Mouse (Mus musculus) spleen, adult 2 months (tissue): Measurements from ENCODE around the gene Cd3d. TPM values are rescaled to one million over a fixed set of nuclear protein-coding genes. Genes with fewer than 3 reads are reported as not detected.

Source experiments
- DNase-seq, 2 experiments: peaks; one replicate each; pipeline versions ENCODE4 v3.0.0 to v3.0.0-alpha.2; 2012 to 2021; ENCODE audit warnings: low spot score in 2 of 2, low read depth in 1 of 2
- H3K27ac ChIP-seq: fragments of 200-500 bp; 2 replicates; pipeline ENCODE4 v1.5.1; 2012; ENCODE audit warnings: low read length, inconsistent platforms; ENCODE audit not compliant: insufficient read depth
- H3K27me3 ChIP-seq: fragments of 200-500 bp; 2 replicates; pipeline ENCODE4 v1.6.1; 2012; ENCODE audit warnings: mild to moderate bottlenecking, moderate library complexity, low read length, inconsistent platforms; ENCODE audit not compliant: control insufficient read depth, insufficient read depth
- H3K36me3 ChIP-seq: fragments of 200-500 bp; 2 replicates; pipeline ENCODE4 v1.6.1; 2012; ENCODE audit warnings: mild to moderate bottlenecking, low read length, inconsistent platforms; ENCODE audit not compliant: control insufficient read depth, insufficient read depth
- H3K4me1 ChIP-seq: fragments of 200-500 bp; 2 replicates; pipeline ENCODE4 v1.6.1; 2011; ENCODE audit warnings: inconsistent platforms; ENCODE audit not compliant: control insufficient read depth, insufficient read depth, insufficient read length
- H3K4me3 ChIP-seq: fragments of 200-500 bp; 2 replicates; pipeline ENCODE4 v1.5.1; 2011; ENCODE audit warnings: mild to moderate bottlenecking, inconsistent platforms; ENCODE audit not compliant: insufficient read depth, insufficient read length; ENCODE audit errors: extremely low read depth
- CTCF ChIP-seq: fragments of 200-500 bp; IDR thresholded peaks from 2 replicates; pipeline ENCODE4 v1.5.1; 2011; ENCODE audit warnings: mild to moderate bottlenecking, inconsistent platforms; ENCODE audit not compliant: insufficient read depth, insufficient read length, insufficient replicate concordance; ENCODE audit errors: extremely low read depth
- POLR2A ChIP-seq: fragments of 200-500 bp; IDR thresholded peaks from 2 replicates; pipeline ENCODE4 v1.6.1; 2011; ENCODE audit warnings: low read depth, low read length, inconsistent platforms
- WGBS: fragments of 180-500 bp; shearing (Covaris S2); methylation state at CpG from one replicate; pipeline ENCODE4 v1.1.7; 2018; 5-methylcytosine and 5-hydroxymethylcytosine counted together
- polyA plus RNA-seq: library from polyadenylated mRNA; depleted of rRNA; stranded (reverse); fragments of >200 nt; gene quantifications from 2 replicates; pipeline ENCODE4 v1.2.3, GENCODE M21; 2012

Cd3d gene
- polyA plus RNA-seq, 1 experiment: 24.0 TPM

- no peaks in the 10 kb centered on the region for H3K36me3 ChIP-seq
- TF ChIP-seq CTCF (no peak), POLR2A (no peak)
- WGBS: 11% methylated on average over 2 of the region's 2 CpGs
- H3K4me3 ChIP-seq: no peak overlapping the region
- H3K27ac ChIP-seq: no peak overlapping the region
- no peaks in the 10 kb centered on the region for H3K4me1 ChIP-seq
- no peaks in the 10 kb centered on the region for H3K27me3 ChIP-seq
- DNase-seq: no peak
Measured at GRCm38 (mm10) chr9:45014879-45015278, 33.3 kb downstream of the Cd3d start.

DNA sequence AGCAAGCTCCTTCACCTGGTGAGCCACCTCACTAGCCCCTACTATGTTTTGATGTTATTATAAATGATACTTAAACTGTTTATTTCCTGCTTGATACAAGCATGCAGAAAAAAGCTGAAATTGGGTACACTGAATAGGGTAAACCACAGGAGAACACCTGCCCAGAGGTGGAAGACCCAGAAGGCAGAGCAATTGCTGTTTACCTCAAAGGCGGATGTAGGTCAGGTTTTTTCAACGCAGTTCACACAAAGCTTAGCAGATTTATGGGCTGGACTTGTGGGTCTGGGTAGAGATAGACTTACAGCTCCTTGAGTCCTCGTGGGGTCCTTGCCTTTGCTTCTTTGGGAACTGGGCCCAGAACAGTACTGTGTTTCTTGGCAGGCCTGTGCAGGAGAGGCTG, 34.3 kb downstream of the Cd3d start:
- TF ChIP-seq CTCF (no peak), POLR2A (no peak)
- Histone ChIP-seq H3K36me3 (no peaks in the 10 kb centered on the region), H3K4me1 (no peaks in the 10 kb centered on the region), H3K4me3 (no peak overlapping the region), H3K27me3 (no peaks in the 10 kb centered on the region), H3K27ac (no peak overlapping the region)
- 49% methylated on average over 3 of the region's 3 CpGs for WGBS
- DNase-seq: no peak

DNA sequence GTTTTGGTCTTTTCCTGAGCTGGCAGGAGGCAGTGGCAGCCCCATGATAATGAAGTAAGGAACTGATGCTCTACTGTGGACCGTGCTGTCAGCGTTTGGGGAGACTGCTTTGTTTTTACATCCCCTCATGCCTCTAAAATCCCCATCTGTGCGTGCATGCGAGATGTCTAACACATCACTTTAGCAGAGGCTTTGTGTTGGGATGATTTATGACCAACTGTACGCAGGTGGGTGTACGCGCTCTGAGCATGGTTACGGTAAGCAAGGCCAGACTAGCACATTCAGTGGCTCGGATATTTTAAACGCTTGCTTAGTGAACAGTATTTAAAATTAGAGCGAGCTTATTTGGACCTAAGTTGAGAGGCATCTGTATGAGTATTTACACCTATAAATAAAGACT, 36.4 kb downstream of the Cd3d start:
- Histone ChIP-seq H3K27ac (no peak overlapping the region), H3K4me1 (no peaks in the 10 kb centered on the region), H3K4me3 (no peak overlapping the region), H3K27me3 (no peaks in the 10 kb centered on the region), H3K36me3 (no peaks in the 10 kb centered on the region)
- no peak for TF ChIP-seq POLR2A
- TF ChIP-seq CTCF: no peak
- WGBS: 75% methylated on average over 11 of the region's 11 CpGs
- no peak for DNase-seq

- no peak overlapping the region for H3K27ac ChIP-seq
- no peaks in the 10 kb centered on the region for H3K27me3 ChIP-seq
- no peaks in the 10 kb centered on the region for H3K4me1 ChIP-seq
- H3K36me3 ChIP-seq: no peaks in the 10 kb centered on the region
- peak; percentile 57 to 63 for DNase-seq
- TF ChIP-seq POLR2A (no peak), CTCF (peak; percentile 74; the same call in 1 of the 2 replicates)
- 11% methylated on average over 3 of the region's 3 CpGs for WGBS
- H3K4me3 ChIP-seq: no peak overlapping the region
Measured at GRCm38 (mm10) chr9:45022800-45023199, 41.2 kb downstream of the Cd3d start.

DNA sequence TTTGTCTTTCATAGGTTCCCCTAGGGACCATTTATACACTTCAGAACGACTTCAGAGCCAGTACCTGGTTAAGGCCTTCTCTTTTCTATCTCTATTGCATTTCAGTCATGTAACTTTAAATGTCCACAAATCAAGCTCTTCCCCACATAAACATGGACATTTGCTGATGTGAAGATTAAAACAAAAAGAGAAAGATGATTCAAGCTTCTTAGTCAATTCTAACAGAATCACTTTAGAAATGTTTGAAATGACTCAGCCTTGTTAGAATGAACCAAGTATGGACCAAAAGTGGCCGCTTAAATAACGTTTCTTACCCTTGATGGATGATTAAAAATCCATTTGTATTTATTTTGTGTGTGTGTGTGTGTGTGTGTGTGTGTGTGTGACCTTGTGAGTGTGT, 42.1 kb downstream of the Cd3d start:
- 60% methylated on average over 3 of the region's 3 CpGs for WGBS
- Histone ChIP-seq H3K4me3 (no peak overlapping the region), H3K27ac (no peak overlapping the region), H3K36me3 (no peaks in the 10 kb centered on the region), H3K4me1 (no peaks in the 10 kb centered on the region), H3K27me3 (no peaks in the 10 kb centered on the region)
- DNase-seq: no peak
- TF ChIP-seq CTCF (no peak), POLR2A (no peak)

DNA sequence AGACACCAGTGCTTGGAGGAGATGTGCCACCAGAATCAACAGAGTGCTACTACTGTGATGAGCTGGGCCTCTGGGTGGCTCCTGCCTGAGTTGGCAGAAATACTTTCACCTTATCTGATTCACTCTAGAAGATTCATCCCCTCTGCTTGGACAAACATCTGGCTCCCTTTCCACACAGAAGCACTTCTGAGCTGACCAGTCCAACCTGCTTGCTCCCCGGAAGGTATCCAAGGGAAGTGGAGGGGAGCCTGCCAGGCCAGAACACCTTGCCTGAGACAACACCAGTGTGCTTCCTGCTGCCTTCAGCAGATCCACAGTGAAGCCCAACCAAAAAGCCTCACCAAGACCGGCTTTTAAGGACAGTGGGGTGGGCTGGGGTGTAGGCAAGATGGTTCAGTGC, 42.6 kb downstream of the Cd3d start:
- no peak for DNase-seq
- Histone ChIP-seq H3K36me3 (no peaks in the 10 kb centered on the region), H3K4me1 (no peaks in the 10 kb centered on the region), H3K27me3 (no peaks in the 10 kb centered on the region), H3K27ac (no peak overlapping the region), H3K4me3 (no peak overlapping the region)
- TF ChIP-seq CTCF (no peak), POLR2A (no peak)
- 82% methylated on average over 2 of the region's 2 CpGs for WGBS

GRCm38 (mm10) chr9:45027376-45027775, 45.8 kb downstream of the Cd3d start:
- no peak overlapping the region for H3K4me3 ChIP-seq
- TF ChIP-seq POLR2A (no peak), CTCF (no peak)
- no peak overlapping the region for H3K27ac ChIP-seq
- WGBS: 42% methylated on average over 8 of the region's 8 CpGs
- DNase-seq: no peak
- H3K27me3 ChIP-seq: no peaks in the 10 kb centered on the region
- no peaks in the 10 kb centered on the region for H3K36me3 ChIP-seq
- peaks cover 2% of the 10 kb centered on the region; the same call in 1 of the 2 replicates for H3K4me1 ChIP-seq
